Mouse (Mus musculus): ENCODE measurements at regions not wholly inside any gene's neighbourhood (a gene's known extent, or its start where the extent isn't known, plus 50 kb on each side); places are given as distances from the start of the nearest gene placed in this dataset.
"Not testable (repeated sequence)": the region's sequence is repeated elsewhere in the genome, so short reads cannot be mapped to it uniquely, and the experiment has no call there.

DNA sequence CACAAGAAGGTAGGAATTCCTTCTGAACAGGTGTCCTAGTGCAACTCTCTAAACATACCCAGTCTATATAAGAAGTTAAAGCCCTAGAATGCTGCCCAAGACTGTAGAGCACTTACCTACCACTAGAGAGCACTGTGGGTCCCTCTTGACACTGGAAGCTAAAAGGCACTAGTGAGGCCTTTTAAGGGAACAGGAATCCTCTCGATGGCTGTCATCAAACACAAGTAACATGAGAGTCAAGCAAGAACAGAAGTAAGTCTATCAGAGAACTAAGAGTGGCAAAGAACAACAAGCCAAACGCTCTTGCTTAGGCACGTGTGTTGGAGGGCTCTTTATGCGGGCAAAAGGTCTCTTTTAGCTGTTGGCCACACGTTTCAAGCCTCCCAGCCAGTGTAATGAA, 123.8 kb upstream of the G530012D18Rik start:
- not testable (repeated sequence) for DNase-seq

DNA sequence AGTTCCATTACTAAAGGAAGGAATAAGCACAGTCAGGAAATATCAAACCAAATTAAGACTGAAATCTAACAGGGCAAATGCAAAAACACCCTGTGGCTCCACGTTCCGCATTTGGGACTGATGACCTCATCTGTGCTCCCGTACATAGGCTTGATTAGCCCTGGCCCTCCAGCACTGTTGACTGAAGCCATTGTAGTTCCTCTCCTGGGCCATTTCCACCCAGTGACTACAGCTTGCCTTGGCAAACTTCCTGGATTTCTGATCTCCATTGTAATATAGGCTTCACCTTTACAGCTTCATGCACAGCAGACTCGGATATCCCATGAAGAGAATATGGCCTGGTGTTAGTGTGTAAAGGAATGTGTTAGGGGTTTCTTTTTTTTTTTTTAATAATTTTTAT, 122.1 kb upstream of the G530012D18Rik start:
- DNase-seq = not testable (repeated sequence)

DNA sequence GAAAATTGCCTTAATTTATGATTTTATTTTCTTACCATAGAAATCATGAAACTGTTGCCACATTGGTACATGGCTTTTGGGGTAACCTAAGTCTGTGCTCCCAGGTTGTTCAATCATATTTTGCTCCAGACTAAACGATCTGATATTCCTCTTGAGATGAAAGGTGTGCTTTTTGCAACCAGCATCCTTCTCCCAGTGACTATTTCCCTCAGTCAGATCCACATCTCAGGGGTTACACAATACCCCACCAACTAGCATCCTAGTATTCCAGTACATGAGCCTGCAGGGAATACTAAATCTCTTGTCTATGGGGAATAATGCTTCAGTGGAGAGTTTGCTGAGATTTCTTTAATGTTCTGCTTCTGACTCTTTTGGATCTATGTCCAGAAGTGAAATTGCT, 118.8 kb upstream of the G530012D18Rik start:
- DNase-seq = not testable (repeated sequence)

DNA sequence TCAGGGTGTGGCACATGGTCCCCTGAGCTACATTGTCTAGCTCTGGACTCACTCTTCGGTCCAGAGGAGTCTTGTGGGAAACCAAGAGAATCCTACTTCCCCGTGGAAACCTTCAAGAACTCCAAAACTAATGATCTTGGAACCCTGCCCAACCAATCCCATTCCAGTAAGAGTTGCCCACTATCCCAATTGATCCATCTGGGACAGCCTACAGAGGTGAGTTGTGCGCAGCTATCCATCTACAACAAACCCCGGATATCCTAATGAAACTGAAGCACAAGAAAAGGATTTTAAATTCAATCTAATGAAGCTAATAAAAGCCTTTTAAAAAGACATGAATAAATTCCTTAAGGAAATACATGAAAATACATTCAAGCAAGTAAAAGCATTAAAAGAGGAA, 117.7 kb upstream of the G530012D18Rik start:
- not testable (repeated sequence) for DNase-seq

DNA sequence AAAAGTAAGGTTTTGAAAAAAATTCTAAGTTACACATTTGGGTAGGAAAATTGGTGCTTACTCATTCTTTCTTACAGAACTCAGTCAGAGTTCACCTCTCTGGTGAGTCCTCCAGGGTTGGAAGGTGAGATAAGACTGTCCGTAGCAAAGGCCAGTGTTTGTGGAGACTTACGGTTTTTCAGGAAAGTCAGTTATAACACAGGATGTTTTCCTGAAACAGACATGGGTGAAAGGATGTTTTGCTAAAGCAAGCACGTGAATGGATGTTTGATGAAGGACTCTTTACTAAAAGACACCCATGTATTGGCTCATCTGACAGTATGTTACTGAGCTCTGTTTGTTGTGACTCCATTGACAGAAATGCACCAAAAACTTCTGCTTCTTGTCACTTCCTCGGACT, 113.4 kb upstream of the G530012D18Rik start:
- DNase-seq = not testable (repeated sequence)

DNA sequence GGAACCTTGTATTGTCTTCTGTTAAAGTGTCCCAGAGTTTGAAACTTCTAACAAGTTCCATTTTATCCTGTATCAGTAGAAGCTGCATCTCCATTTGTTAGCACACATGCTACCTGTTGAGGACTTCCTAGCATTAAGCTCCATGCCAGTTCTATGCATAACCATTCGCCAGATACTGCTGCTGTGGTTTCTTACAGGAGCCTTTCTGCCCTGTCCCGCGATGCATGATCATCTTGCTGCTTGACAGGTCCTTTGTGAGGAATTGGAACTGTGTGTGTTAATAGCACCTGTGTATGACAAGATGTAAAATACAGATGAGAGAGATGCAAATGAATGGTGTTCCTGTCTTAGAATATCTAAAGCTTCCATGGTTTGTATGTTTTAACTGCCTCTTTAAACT, 96.4 kb upstream of the G530012D18Rik start:
- not testable (repeated sequence) for DNase-seq

DNA sequence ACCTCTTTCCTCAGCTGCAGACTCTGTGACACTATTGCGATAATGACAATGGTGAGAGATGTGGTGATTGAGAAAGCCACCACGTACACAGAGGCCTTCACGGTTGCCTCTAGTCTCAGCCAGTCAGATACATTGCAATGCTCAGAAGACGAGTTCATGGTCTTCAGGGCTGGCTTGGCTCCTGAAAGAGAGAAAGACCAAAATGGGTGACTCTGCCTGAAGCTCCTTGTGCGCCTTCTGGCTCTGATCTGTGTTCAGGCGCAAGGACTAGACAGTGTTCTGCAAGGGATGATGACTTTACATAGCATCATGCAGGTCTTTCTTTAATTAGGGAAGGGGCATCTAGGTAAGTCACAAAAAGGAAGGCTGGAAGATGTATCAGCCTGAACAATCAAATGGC, 90.5 kb upstream of the G530012D18Rik start:
- DNase-seq = not testable (repeated sequence)

DNA sequence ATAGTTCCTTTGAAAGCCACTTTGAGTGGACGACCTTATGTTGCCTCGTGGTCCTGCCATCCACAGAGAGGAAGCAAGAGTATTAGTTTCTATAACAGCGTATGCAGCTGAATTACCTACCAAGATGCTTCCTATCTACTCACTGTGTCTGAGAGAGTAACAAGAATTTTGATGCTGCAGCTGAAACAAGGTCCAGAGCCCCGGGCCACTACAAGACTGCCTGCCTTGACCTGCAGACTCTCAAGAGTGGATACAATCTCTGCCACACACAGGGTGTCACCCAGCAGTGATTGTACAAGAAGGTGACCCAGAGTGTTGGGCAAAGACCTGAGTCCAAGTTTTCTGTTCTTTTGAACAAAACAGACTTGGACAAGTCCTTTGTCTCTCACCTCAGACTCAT, 75.5 kb upstream of the G530012D18Rik start:
- DNase-seq = peak in 1 of 2 experiments; percentile 7

DNA sequence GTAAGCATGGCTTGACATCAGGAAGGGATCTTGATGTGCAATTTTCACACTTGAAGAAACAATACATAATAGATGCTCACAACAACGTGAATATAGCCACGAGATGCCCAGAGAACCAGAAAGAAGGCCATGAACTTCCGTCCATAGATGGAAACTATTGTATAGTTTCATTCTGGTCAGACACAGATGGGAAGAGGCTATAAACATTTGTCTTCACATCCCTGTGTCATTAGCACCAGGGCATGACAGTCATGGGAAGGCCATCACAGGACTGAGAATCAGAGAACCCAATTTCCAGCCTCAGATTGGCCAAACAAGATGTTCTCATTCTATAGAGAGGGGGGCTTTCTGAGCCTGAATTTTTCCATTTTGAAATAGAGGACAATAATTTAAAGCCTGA, 74.2 kb upstream of the G530012D18Rik start:
- not testable (repeated sequence) for DNase-seq

All from spleen, adult 18-20 months (tissue).